Mouse (Mus musculus) spleen, adult 2 months (tissue): ENCODE measurements around the gene Gm10295. TPM values are rescaled to one million over a fixed set of nuclear protein-coding genes. Genes with fewer than 3 reads are reported as not detected.

Source experiments
- DNase-seq, 2 experiments: peaks; one replicate each; pipeline versions ENCODE4 v3.0.0 to v3.0.0-alpha.2; 2012 to 2021; ENCODE audit warnings: low spot score in 2 of 2, low read depth in 1 of 2
- H3K27ac ChIP-seq: fragments of 200-500 bp; 2 replicates; pipeline ENCODE4 v1.5.1; 2012; ENCODE audit warnings: low read length, inconsistent platforms; ENCODE audit not compliant: insufficient read depth
- H3K27me3 ChIP-seq: fragments of 200-500 bp; 2 replicates; pipeline ENCODE4 v1.6.1; 2012; ENCODE audit warnings: mild to moderate bottlenecking, moderate library complexity, low read length, inconsistent platforms; ENCODE audit not compliant: control insufficient read depth, insufficient read depth
- H3K36me3 ChIP-seq: fragments of 200-500 bp; 2 replicates; pipeline ENCODE4 v1.6.1; 2012; ENCODE audit warnings: mild to moderate bottlenecking, low read length, inconsistent platforms; ENCODE audit not compliant: control insufficient read depth, insufficient read depth
- H3K4me1 ChIP-seq: fragments of 200-500 bp; 2 replicates; pipeline ENCODE4 v1.6.1; 2011; ENCODE audit warnings: inconsistent platforms; ENCODE audit not compliant: control insufficient read depth, insufficient read depth, insufficient read length
- H3K4me3 ChIP-seq: fragments of 200-500 bp; 2 replicates; pipeline ENCODE4 v1.5.1; 2011; ENCODE audit warnings: mild to moderate bottlenecking, inconsistent platforms; ENCODE audit not compliant: insufficient read depth, insufficient read length; ENCODE audit errors: extremely low read depth
- CTCF ChIP-seq: fragments of 200-500 bp; IDR thresholded peaks from 2 replicates; pipeline ENCODE4 v1.5.1; 2011; ENCODE audit warnings: mild to moderate bottlenecking, inconsistent platforms; ENCODE audit not compliant: insufficient read depth, insufficient read length, insufficient replicate concordance; ENCODE audit errors: extremely low read depth
- POLR2A ChIP-seq: fragments of 200-500 bp; IDR thresholded peaks from 2 replicates; pipeline ENCODE4 v1.6.1; 2011; ENCODE audit warnings: low read depth, low read length, inconsistent platforms
- WGBS: fragments of 180-500 bp; shearing (Covaris S2); methylation state at CpG from one replicate; pipeline ENCODE4 v1.1.7; 2018; 5-methylcytosine and 5-hydroxymethylcytosine counted together
- polyA plus RNA-seq: library from polyadenylated mRNA; depleted of rRNA; stranded (reverse); fragments of >200 nt; gene quantifications from 2 replicates; pipeline ENCODE4 v1.2.3, GENCODE M21; 2012; rRNA removed

Gene Gm10295
- not detected in 2 replicates for polyA plus RNA-seq

GRCm38 (mm10) chr7:71351364-71351763, at the start of gene Gm10295:
Gm10295 (minus strand) TSS chr7:71351485.
- no peaks in the 10 kb centered on the region for H3K4me1 ChIP-seq
- TF ChIP-seq POLR2A (no peak), CTCF (no peak)
- H3K27ac ChIP-seq, result no peak within 1 kb of the TSS
- no peak for DNase-seq
- H3K27me3 ChIP-seq, result no peaks in the 10 kb centered on the region
- 48% methylated on average over 11 of the region's 11 CpGs for WGBS
- no peak within 1 kb of the TSS for H3K4me3 ChIP-seq
- H3K36me3 ChIP-seq, result no peaks in the 10 kb centered on the region

- no peaks in the 10 kb centered on the region for H3K27me3 ChIP-seq
- WGBS, result 41% methylated on average over 2 of the region's 2 CpGs
- no peaks in the 10 kb centered on the region for H3K4me1 ChIP-seq
- H3K36me3 ChIP-seq, result no peaks in the 10 kb centered on the region
- DNase-seq, result no peak
- H3K27ac ChIP-seq, result no peak overlapping the region
- no peak for TF ChIP-seq POLR2A
- TF ChIP-seq CTCF, result no peak
- H3K4me3 ChIP-seq, result no peak overlapping the region
These were observed 49.7 kb upstream of the Gm10295 start for GRCm38 (mm10) chr7:71401032-71401431.

GRCm38 (mm10) chr7:71399891-71400632, 48.8 kb upstream of the Gm10295 start:
- Histone ChIP-seq H3K4me1 (no peaks in the 10 kb centered on the region), H3K27ac (no peak overlapping the region), H3K4me3 (no peak overlapping the region), H3K36me3 (no peaks in the 10 kb centered on the region), H3K27me3 (no peaks in the 10 kb centered on the region)
- DNase-seq, result no peak
- TF ChIP-seq POLR2A, result no peak
- no peak for TF ChIP-seq CTCF
- WGBS, result 35% methylated on average over 5 of the region's 5 CpGs

- no peaks in the 10 kb centered on the region for H3K27me3 ChIP-seq
- H3K27ac ChIP-seq, result no peak overlapping the region
- 56% methylated on average over 10 of the region's 10 CpGs for WGBS
- no peaks in the 10 kb centered on the region for H3K4me1 ChIP-seq
- no peak overlapping the region for H3K4me3 ChIP-seq
- TF ChIP-seq CTCF (no peak), POLR2A (no peak)
- no peaks in the 10 kb centered on the region for H3K36me3 ChIP-seq
- no peak for DNase-seq
These were observed 47.9 kb upstream of the Gm10295 start for GRCm38 (mm10) chr7:71398959-71399756.

- TF ChIP-seq CTCF, result no peak
- no peak for TF ChIP-seq POLR2A
- no peak for DNase-seq
- H3K27ac ChIP-seq, result no peak overlapping the region
- H3K36me3 ChIP-seq, result no peaks in the 10 kb centered on the region
- WGBS, result 77% methylated on average over 1 of the region's 1 CpGs
- no peaks in the 10 kb centered on the region for H3K4me1 ChIP-seq
- no peak overlapping the region for H3K4me3 ChIP-seq
- H3K27me3 ChIP-seq, result no peaks in the 10 kb centered on the region
These were observed 47.1 kb upstream of the Gm10295 start for GRCm38 (mm10) chr7:71398389-71398788.

GRCm38 (mm10) chr7:71392795-71393341, 41.6 kb upstream of the Gm10295 start:
- WGBS, result 83% methylated on average over 4 of the region's 4 CpGs
- no peak for DNase-seq
- Histone ChIP-seq H3K4me1 (no peaks in the 10 kb centered on the region), H3K27me3 (no peaks in the 10 kb centered on the region), H3K27ac (no peak overlapping the region), H3K36me3 (no peaks in the 10 kb centered on the region), H3K4me3 (no peak overlapping the region)
- TF ChIP-seq CTCF (no peak), POLR2A (no peak)
